ENCODE assay signal across 8 mouse cellular contexts in the genomic region with DNA sequence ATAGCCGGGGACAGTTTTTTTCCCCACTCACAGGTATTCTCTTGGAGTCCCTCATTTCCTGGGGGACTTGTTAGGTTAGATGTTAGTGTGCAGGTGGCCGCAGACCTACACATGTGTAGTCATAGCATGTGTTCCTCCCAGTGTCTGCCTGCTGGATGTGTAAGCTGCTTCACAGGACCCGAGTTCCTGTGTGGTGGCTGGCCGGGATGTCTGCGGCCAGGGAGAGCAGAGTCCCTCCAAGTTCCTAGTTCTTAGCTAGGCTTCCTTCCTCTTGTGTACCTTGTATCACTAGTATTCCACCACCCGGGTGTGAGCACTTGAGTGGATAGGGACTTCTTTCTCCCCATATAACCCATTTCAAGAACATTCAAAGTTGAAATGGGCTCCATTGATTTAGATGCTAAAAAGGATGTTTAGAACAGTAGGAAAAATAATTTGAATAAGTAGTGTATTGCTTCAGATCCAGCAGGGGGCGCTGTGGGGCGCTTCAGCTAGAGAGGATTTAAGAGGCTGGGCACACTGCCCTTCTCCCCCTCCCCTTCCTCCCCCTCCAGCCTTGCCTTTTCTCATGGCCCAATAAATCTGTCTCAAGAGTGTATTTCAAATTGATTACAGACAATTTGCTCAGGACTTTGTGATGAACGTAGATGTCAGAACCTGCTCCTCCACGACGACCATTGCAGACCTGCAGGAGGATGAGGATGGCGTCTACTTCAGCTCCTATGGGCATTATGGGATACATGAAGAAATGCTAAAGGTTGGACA. TPM values are rescaled to one million over a fixed set of nuclear protein-coding genes. Genes with fewer than 3 reads are reported as not detected.
DNase-seq lines count a peak whose midpoint lies in the region; ATAC-seq and TF ChIP-seq lines count a peak whose summit lies in the region.

No protein-coding gene starts in this region.

- ATAC-seq in CD4-positive, CD25-positive, alpha-beta regulatory T cell, adult 4 months, result no peak
- ATAC-seq in hindbrain, embryonic 13.5 days (ENCODE audit: low FRiP score), result peak; percentile 59
- ATAC-seq in liver, postnatal 0 days, result no peak; the same call in 1 of the 2 replicates

- no peak overlapping the region for H3K4me2 ChIP-seq in hindbrain, embryonic 13.5 days
- H3K4me2 ChIP-seq in liver, postnatal 0 days (ENCODE audit: low read depth, low read length), result no peak overlapping the region

- TF ChIP-seq POLR2A in testis, adult 2 months (IDR thresholded peaks at IDR 0.05; ENCODE audit: control insufficient read depth, low read depth, low read length), result no peak

- WGBS in hindbrain, embryonic 13.5 days, result 56% methylated on average over 12 of the region's 12 CpGs
- WGBS in liver, postnatal 0 days (ENCODE audit: insufficient replicate concordance), result 66% methylated on average over 12 of the region's 12 CpGs

- no peak overlapping the region for H3K27ac ChIP-seq in testis, adult 2 months (ENCODE audit: control insufficient read depth, insufficient read depth, low read depth, low read length)
- H3K27ac ChIP-seq in hindbrain, embryonic 13.5 days, result peak overlapping the region; percentile 24; the same call in 1 of the 2 replicates
- no peak overlapping the region for H3K27ac ChIP-seq in liver, postnatal 0 days (ENCODE audit: low read depth)

- H3K27me3 ChIP-seq in testis, adult 2 months (ENCODE audit: control insufficient read depth, insufficient read depth, low read length), result no peaks in the 10 kb centered on the region
- no peaks in the 10 kb centered on the region for H3K27me3 ChIP-seq in hindbrain, embryonic 13.5 days
- no peaks in the 10 kb centered on the region for H3K27me3 ChIP-seq in liver, postnatal 0 days (ENCODE audit: insufficient read depth, low read length)

- TF ChIP-seq CTCF in testis, adult 2 months (IDR thresholded peaks at IDR 0.05; ENCODE audit: control insufficient read depth, insufficient read depth, insufficient replicate concordance, low read depth, low read length), result peak; percentile 47; the same call in 1 of the 2 replicates
- TF ChIP-seq CTCF in liver, postnatal 0 days (IDR thresholded peaks at IDR 0.05; ENCODE audit: low read depth), result peak; percentile 72

- H3K36me3 ChIP-seq in testis, adult 2 months (ENCODE audit: control insufficient read depth, insufficient read depth, low read length), result no peaks in the 10 kb centered on the region
- H3K36me3 ChIP-seq in hindbrain, embryonic 13.5 days, result peaks cover 53% of the 10 kb centered on the region
- peaks cover 56% of the 10 kb centered on the region for H3K36me3 ChIP-seq in liver, postnatal 0 days (replicated peaks; ENCODE audit: insufficient read depth, low read length)

- peak; percentile 79 for DNase-seq in CD4-positive, CD25-positive, alpha-beta regulatory T cell, adult 2 months (ENCODE audit: low read depth, low spot score)
- no peak for DNase-seq in testis, postnatal 14 days (ENCODE audit: low spot score)
- peak; percentile 82 for DNase-seq in embryo, embryonic 11 days
- peak; percentile 62 for DNase-seq in liver, postnatal 0 days
- DNase-seq in retina, postnatal 7 days (ENCODE audit: low read depth, low spot score), result peak; percentile 70

- no peak overlapping the region for H3K4me3 ChIP-seq in testis, adult 2 months (ENCODE audit: control insufficient read depth, low read depth, low read length)
- H3K4me3 ChIP-seq in hindbrain, embryonic 13.5 days, result no peak overlapping the region
- no peak overlapping the region for H3K4me3 ChIP-seq in liver, postnatal 0 days (ENCODE audit: low read depth, low read length)

- TF ChIP-seq EP300 in liver, postnatal 0 days (IDR thresholded peaks at IDR 0.05; ENCODE audit: low read depth), result no peak

- no peaks in the 10 kb centered on the region for H3K9me3 ChIP-seq in hindbrain, embryonic 13.5 days
- no peaks in the 10 kb centered on the region for H3K9me3 ChIP-seq in liver, postnatal 0 days (ENCODE audit: low read length)

- no peak overlapping the region for H3K9ac ChIP-seq in hindbrain, embryonic 13.5 days
- H3K9ac ChIP-seq in liver, postnatal 0 days (replicated peaks), result no peak overlapping the region

- H3K4me1 ChIP-seq in testis, adult 2 months (ENCODE audit: control insufficient read depth, insufficient read depth, low read length), result no peaks in the 10 kb centered on the region
- H3K4me1 ChIP-seq in hindbrain, embryonic 13.5 days (replicated peaks), result peaks cover 8% of the 10 kb centered on the region; the same call in 1 of the 2 replicates
- no peaks in the 10 kb centered on the region for H3K4me1 ChIP-seq in liver, postnatal 0 days (ENCODE audit: insufficient read depth)

RNA-seq across cellular contexts. Expression of gene Prmt3, which starts 8.7 kb away (rescaled TPM):
- polyA plus RNA-seq in CD4-positive, CD25-positive, alpha-beta regulatory T cell, adult 4 months (2017; shearing (Covaris generic)), result 10 to 100 TPM; 12.1 to 12.7 TPM
- 4.5 and 5.8 TPM in 2 replicates for polyA plus RNA-seq in testis, adult 2 months (2012; rRNA removed)
- polyA plus RNA-seq in hindbrain, embryonic 13.5 days (2015; fragmentation: Nextera tagmentation; extraction: Ambion mirVana), result 50.8 and 52.5 TPM in 2 replicates
- 14.6 and 16.2 TPM in 2 replicates for polyA plus RNA-seq in liver, postnatal 0 days (2015; fragmentation: Nextera tagmentation; extraction: Ambion mirVana)

RNA-seq across cellular contexts. Expression of gene Htatip2, which starts 27.9 kb away (rescaled TPM):
- polyA plus RNA-seq in CD4-positive, CD25-positive, alpha-beta regulatory T cell, adult 4 months (2017; shearing (Covaris generic)), result 10 to 100 TPM; 33.4 to 48.8 TPM
- polyA plus RNA-seq in testis, adult 2 months (2012; rRNA removed), result 28.8 and 29.0 TPM in 2 replicates
- polyA plus RNA-seq in hindbrain, embryonic 13.5 days (2015; fragmentation: Nextera tagmentation; extraction: Ambion mirVana), result 3.1 and 3.5 TPM in 2 replicates
- 56.7 and 65.5 TPM in 2 replicates for polyA plus RNA-seq in liver, postnatal 0 days (2015; fragmentation: Nextera tagmentation; extraction: Ambion mirVana)
